In the genomic region with DNA sequence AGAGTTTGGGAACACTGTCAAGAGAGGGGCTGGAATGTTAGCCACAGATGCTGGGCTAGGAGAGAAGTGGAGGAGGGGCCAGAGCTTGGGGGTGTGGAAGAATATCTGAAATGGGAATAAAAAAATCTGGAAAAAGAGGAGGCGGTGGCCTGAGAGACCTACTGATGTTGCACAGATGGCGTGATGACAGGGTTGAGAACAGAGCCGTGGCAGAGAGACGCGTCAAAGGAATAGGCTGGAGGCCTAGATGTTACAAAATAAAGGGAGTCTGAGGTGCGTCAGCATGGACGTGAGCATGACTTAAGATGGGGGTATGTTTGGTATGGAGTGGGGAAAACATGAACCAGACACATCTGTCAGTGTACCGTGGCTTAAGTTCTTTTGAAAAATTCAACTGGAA, we compare ENCODE assay signal across 13 mouse cellular contexts.
DNase-seq lines count a peak whose midpoint lies in the region; ATAC-seq and TF ChIP-seq lines count a peak whose summit lies in the region.
"Had no signal": no experiment of that assay in that cellular context is flagged by ENCODE, and none has a peak within 500 bp of the region (broad histone marks: within the 10 kb centered on the region; RNA-seq: fewer than 3 reads in every experiment).

No protein-coding gene starts in this region.

- H3K9ac ChIP-seq in kidney, postnatal 0 days (ENCODE audit: low read depth, low read length), result no peak overlapping the region
- no peak overlapping the region for H3K9ac ChIP-seq in heart, postnatal 0 days (replicated peaks; ENCODE audit: low read depth, low read length)
- no peak overlapping the region for H3K9ac ChIP-seq in midbrain, embryonic 13.5 days (replicated peaks)

- H3K4me3 ChIP-seq in kidney, postnatal 0 days (replicated peaks; ENCODE audit: low read depth, low read length), result no peak overlapping the region
- H3K4me3 ChIP-seq in heart, postnatal 0 days (ENCODE audit: low read depth, low read length), result no peak overlapping the region
- no peak overlapping the region for H3K4me3 ChIP-seq in midbrain, embryonic 13.5 days (replicated peaks)
- H3K4me3 ChIP-seq: myocyte had no signal

- no peaks in the 10 kb centered on the region for H3K36me3 ChIP-seq in kidney, postnatal 0 days (ENCODE audit: insufficient read depth, low read length)
- no peaks in the 10 kb centered on the region; the same call in 1 of the 2 replicates for H3K36me3 ChIP-seq in heart, postnatal 0 days (replicated peaks; ENCODE audit: control insufficient read depth, insufficient read depth, low read length)
- peaks cover 13% of the 10 kb centered on the region for H3K36me3 ChIP-seq in midbrain, embryonic 13.5 days

- no peaks in the 10 kb centered on the region for H3K9me3 ChIP-seq in kidney, postnatal 0 days (replicated peaks; ENCODE audit: low read length)
- H3K9me3 ChIP-seq in heart, postnatal 0 days (replicated peaks; ENCODE audit: control insufficient read depth, low read length), result no peaks in the 10 kb centered on the region
- no peaks in the 10 kb centered on the region for H3K9me3 ChIP-seq in midbrain, embryonic 13.5 days

- 72% methylated on average over 8 of the region's 8 CpGs for WGBS in kidney, postnatal 0 days
- 30% methylated on average over 8 of the region's 8 CpGs for WGBS in heart, postnatal 0 days
- 88% methylated on average over 8 of the region's 8 CpGs for WGBS in midbrain, embryonic 13.5 days

- H3K4me2 ChIP-seq in kidney, postnatal 0 days (ENCODE audit: low read length), result no peak overlapping the region
- no peak overlapping the region for H3K4me2 ChIP-seq in heart, postnatal 0 days (ENCODE audit: low read depth, low read length)
- H3K4me2 ChIP-seq in midbrain, embryonic 13.5 days (replicated peaks), result no peak overlapping the region

- peak; percentile 43; the same call in 1 of the 2 replicates for ATAC-seq in kidney, postnatal 0 days (replicated peaks; ENCODE audit: low FRiP score, low read depth)
- peak; percentile 62 for ATAC-seq in heart, postnatal 0 days (ENCODE audit: insufficient read depth, low read depth)
- no peak for ATAC-seq in midbrain, embryonic 13.5 days

- no peak for TF ChIP-seq CTCF in kidney, postnatal 0 days (IDR thresholded peaks at IDR 0.05; ENCODE audit: low read depth)
- TF ChIP-seq CTCF in heart, postnatal 0 days (IDR thresholded peaks at IDR 0.05; ENCODE audit: low read depth), result no peak

- peak; percentile 62 for DNase-seq in kidney, postnatal 0 days (ENCODE audit: low spot score)
- no peak for DNase-seq in kidney, postnatal 25 days
- peak; percentile 34 for DNase-seq in forelimb bud, embryonic 11.5 days (ENCODE audit: low read depth, low spot score)
- peak; percentile 83 for DNase-seq in heart, postnatal 0 days (ENCODE audit: low spot score)
- peak; percentile 39 for DNase-seq in lung, postnatal 25 days (ENCODE audit: low spot score)
- DNase-seq in layer of hippocampus, postnatal 25 days (ENCODE audit: extremely low spot score in 1 of 2, low spot score in 1 of 2), result no peak
- no peak for DNase-seq in urinary bladder, postnatal 25 days (ENCODE audit: low spot score)
- DNase-seq: adrenal gland, postnatal 14 days; cerebellum, adult 11-12 months; kidney, adult 9 months; thymus, adult 2 months had no signal

- no peaks in the 10 kb centered on the region for H3K4me1 ChIP-seq in kidney, postnatal 0 days (replicated peaks; ENCODE audit: insufficient read depth, low read length)
- H3K4me1 ChIP-seq in heart, postnatal 0 days (ENCODE audit: control insufficient read depth, insufficient read depth), result peaks cover 42% of the 10 kb centered on the region
- H3K4me1 ChIP-seq in midbrain, embryonic 13.5 days (replicated peaks), result peaks cover 2% of the 10 kb centered on the region; the same call in 1 of the 2 replicates

- TF ChIP-seq EP300 in heart, postnatal 0 days (IDR thresholded peaks at IDR 0.05; ENCODE audit: low read depth), result peak; percentile 63

- no peak overlapping the region for H3K27ac ChIP-seq in kidney, postnatal 0 days
- H3K27ac ChIP-seq in heart, postnatal 0 days (ENCODE audit: low read depth), result peak overlapping the region; percentile 93
- H3K27ac ChIP-seq in midbrain, embryonic 13.5 days, result no peak overlapping the region

- no peaks in the 10 kb centered on the region for H3K27me3 ChIP-seq in kidney, postnatal 0 days (ENCODE audit: insufficient read depth, low read length)
- H3K27me3 ChIP-seq in heart, postnatal 0 days (ENCODE audit: control insufficient read depth, insufficient read depth, low read length), result no peaks in the 10 kb centered on the region
- H3K27me3 ChIP-seq in midbrain, embryonic 13.5 days, result no peaks in the 10 kb centered on the region

Comparison
In these comparisons a context has a peak if more than half of its experiments do, and no peak if none do; other contexts are left out.
1. DNase-seq: peak in kidney, postnatal 0 days (single experiment), forelimb bud, embryonic 11.5 days (single experiment), heart, postnatal 0 days (single experiment) and lung, postnatal 25 days (single experiment); none in kidney, postnatal 25 days (0 of 2), layer of hippocampus, postnatal 25 days (0 of 2) and urinary bladder, postnatal 25 days (single experiment).